In genomic region chr12:97156499-97157110, GRCm38 (mm10) we compare ENCODE assay signal across 11 mouse cellular contexts.
DNase-seq lines count a peak whose midpoint lies in the region.
"Had no signal": no experiment of that assay in that cellular context is flagged by ENCODE, and none has a peak within 500 bp of the region (broad histone marks: within the 10 kb centered on the region; RNA-seq: fewer than 3 reads in every experiment).

No protein-coding gene starts in this region.

- peak; percentile 39 to 41 for DNase-seq in cerebellum, postnatal 10 days
- no peak for DNase-seq in cerebellum, adult 8-10 months
- peak; percentile 7 for DNase-seq in kidney, adult 9 months
- DNase-seq in kidney, adult 18-20 months = no peak
- peak; percentile 19 for DNase-seq in right cerebral cortex, adult 18-20 months
- no peak for DNase-seq in right cerebral cortex, postnatal 25 days
- no peak for DNase-seq in lung, postnatal 14 days
- DNase-seq in lung, postnatal 25 days (ENCODE audit: low spot score) = no peak
- DNase-seq: cerebellum, adult 9-11 months; lung, postnatal 36 days; thymus, postnatal 14 days had no signal

Comparison
In these comparisons a context has a peak if more than half of its experiments do, and no peak if none do; other contexts are left out.
1. DNase-seq: peak in cerebellum, postnatal 10 days (2 of 2), kidney, adult 9 months (single experiment) and right cerebral cortex, adult 18-20 months (single experiment); none in cerebellum, adult 8-10 months (single experiment), kidney, adult 18-20 months (single experiment), right cerebral cortex, postnatal 25 days (single experiment), lung, postnatal 14 days (single experiment) and lung, postnatal 25 days (single experiment).